Mouse (Mus musculus): ENCODE results near the gene Nlrp6. TPM values are rescaled to one million over a fixed set of nuclear protein-coding genes. Genes with fewer than 3 reads are reported as not detected.

Gene Nlrp6
- polyA plus RNA-seq, 1 experiment from 2014 or later: 18.8 TPM

DNA sequence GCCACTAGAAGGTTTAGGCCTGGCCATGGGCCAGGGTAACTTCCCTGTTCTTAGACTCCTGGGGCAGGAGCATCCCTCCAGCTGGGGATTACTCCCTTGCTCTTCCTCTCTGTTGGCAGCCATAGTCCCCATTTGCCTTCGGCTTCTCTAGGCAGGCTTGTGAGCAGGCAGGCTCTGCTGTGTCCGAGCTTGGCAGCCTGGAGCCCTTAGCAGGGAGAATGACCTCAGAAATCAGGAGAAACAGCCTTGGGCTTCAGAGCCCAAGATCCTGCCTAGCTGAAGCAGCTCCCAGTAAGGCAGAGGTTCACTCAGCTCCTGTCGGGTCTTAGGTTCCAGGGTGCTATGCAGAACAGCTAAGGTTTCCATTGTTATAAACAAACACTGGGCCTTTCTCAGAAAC, 21.6 kb upstream of the Nlrp6 start:
- TF ChIP-seq CTCF (IDR thresholded peaks at IDR 0.05; ENCODE audit: low read depth): no peak
- no peak for TF ChIP-seq EP300 (IDR thresholded peaks at IDR 0.05; ENCODE audit: low read depth)
- no peak overlapping the region for H3K27ac ChIP-seq (ENCODE audit: low read depth)
- no peaks in the 10 kb centered on the region for H3K9me3 ChIP-seq (ENCODE audit: low read length)
- no peak overlapping the region for H3K4me2 ChIP-seq (ENCODE audit: low read depth, low read length)
- H3K4me1 ChIP-seq (ENCODE audit: insufficient read depth): no peaks in the 10 kb centered on the region
- ATAC-seq (no peak), DNase-seq (no peak)
- H3K4me3 ChIP-seq (ENCODE audit: low read depth, low read length): no peak overlapping the region
- no peak overlapping the region for H3K9ac ChIP-seq (replicated peaks)
- 78% methylated on average over 3 of the region's 3 CpGs for WGBS (ENCODE audit: insufficient replicate concordance)
- H3K27me3 ChIP-seq (ENCODE audit: insufficient read depth, low read length): no peaks in the 10 kb centered on the region
- H3K36me3 ChIP-seq (replicated peaks; ENCODE audit: insufficient read depth, low read length): peaks cover 34% of the 10 kb centered on the region

DNA sequence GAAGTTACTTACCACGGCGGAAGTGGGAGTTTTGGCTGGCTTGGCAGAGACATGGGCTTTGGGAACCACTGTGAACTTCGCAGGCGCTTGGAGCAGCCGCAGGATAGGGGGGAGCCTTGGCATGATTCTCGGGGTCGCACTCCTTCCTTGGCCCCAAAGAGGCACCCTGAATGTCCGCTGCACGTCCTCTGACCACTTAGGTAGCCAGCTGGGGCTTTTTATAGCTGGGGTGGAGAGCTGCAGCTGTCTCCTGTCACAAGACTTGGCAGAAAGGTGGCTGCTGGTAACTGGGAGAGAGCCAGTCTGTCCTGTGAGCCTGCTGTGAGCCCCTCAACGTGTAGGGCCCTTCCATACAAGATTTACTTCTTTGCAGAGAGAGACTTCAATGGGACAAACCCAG, 20.5 kb upstream of the Nlrp6 start, which contains the start of gene Cox8b:
TSS of gene Cox8b (minus strand) at position 227 of the 400 bp plus-strand sequence.
- Histone ChIP-seq H3K27ac (ENCODE audit: low read depth) (no peak within 1 kb of the TSS), H3K4me2 (ENCODE audit: low read depth, low read length) (no peak within 1 kb of the TSS), H3K4me1 (ENCODE audit: insufficient read depth) (no peaks in the 10 kb centered on the region), H3K9me3 (ENCODE audit: low read length) (no peaks in the 10 kb centered on the region), H3K4me3 (ENCODE audit: low read depth, low read length) (no peak within 1 kb of the TSS), H3K27me3 (ENCODE audit: insufficient read depth, low read length) (no peaks in the 10 kb centered on the region), H3K36me3 (replicated peaks; ENCODE audit: insufficient read depth, low read length) (peaks cover 24% of the 10 kb centered on the region), H3K9ac (replicated peaks) (no peak within 1 kb of the TSS)
- DNase-seq (no peak), ATAC-seq (no peak)
- 80% methylated on average over 10 of the region's 10 CpGs for WGBS (ENCODE audit: insufficient replicate concordance)
- no peak for TF ChIP-seq EP300 (IDR thresholded peaks at IDR 0.05; ENCODE audit: low read depth)
- no peak for TF ChIP-seq CTCF (IDR thresholded peaks at IDR 0.05; ENCODE audit: low read depth)

DNA sequence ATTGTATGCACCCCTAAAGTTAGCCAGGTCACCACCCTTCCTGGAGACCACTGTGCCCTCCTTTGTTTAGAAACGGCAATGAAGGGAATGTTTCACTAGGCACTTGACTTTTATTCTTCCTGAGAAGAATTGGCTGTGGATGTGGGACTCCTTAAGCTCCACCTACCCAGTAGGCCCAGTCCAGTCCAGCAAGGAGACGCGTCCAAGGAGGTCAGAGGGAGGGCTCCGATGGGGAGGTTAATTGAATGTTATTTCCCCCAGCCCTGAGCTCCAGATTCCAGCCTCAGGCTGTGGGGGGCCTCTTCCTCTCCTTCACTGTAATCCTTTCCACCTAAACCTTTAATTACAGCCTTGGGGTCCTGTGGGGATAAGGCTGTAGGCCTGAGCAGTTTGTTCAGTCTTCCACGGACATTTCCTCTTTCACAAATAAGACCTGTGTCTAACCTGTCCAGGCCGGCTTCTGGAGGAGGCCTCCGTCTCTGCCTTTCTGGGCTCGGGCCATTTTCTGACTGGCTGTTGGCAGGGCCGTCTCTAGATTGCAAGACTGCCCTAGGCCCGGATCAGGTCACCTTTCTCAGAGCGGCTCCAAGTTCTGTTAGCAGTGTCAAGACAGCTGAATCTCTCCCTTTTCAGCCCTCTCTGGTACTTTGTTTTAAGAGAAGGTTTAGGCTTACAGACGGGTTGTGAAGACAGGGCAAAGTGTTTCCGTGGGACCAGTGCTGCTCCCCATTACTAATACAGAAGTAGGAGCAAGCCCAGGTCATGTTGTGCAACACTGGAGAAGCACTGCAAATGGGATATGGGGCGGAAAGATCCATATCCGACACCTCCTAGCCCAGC, 18.4 kb upstream of the Nlrp6 start:
- 75% methylated on average over 15 of the region's 15 CpGs for WGBS (ENCODE audit: insufficient replicate concordance)
- H3K4me3 ChIP-seq (ENCODE audit: low read depth, low read length): no peak overlapping the region
- H3K9me3 ChIP-seq (ENCODE audit: low read length): no peaks in the 10 kb centered on the region
- DNase-seq: no peak
- TF ChIP-seq EP300 (IDR thresholded peaks at IDR 0.05; ENCODE audit: low read depth) (no peak), CTCF (IDR thresholded peaks at IDR 0.05; ENCODE audit: low read depth) (no peak)
- no peaks in the 10 kb centered on the region for H3K27me3 ChIP-seq (ENCODE audit: insufficient read depth, low read length)
- H3K4me1 ChIP-seq (ENCODE audit: insufficient read depth): no peaks in the 10 kb centered on the region
- no peak overlapping the region for H3K4me2 ChIP-seq (ENCODE audit: low read depth, low read length)
- peaks cover 17% of the 10 kb centered on the region for H3K36me3 ChIP-seq (replicated peaks; ENCODE audit: insufficient read depth, low read length)
- no peak for ATAC-seq
- H3K9ac ChIP-seq (replicated peaks): no peak overlapping the region
- no peak overlapping the region for H3K27ac ChIP-seq (ENCODE audit: low read depth)

- peak; percentile 87 for DNase-seq
- WGBS (ENCODE audit: insufficient replicate concordance): 20% methylated on average over 13 of the region's 13 CpGs
- peak overlapping the region; percentile 52; the same call in 1 of the 2 replicates for H3K27ac ChIP-seq (ENCODE audit: low read depth)
- H3K4me1 ChIP-seq (ENCODE audit: insufficient read depth): no peaks in the 10 kb centered on the region; the same call in 1 of the 2 replicates
- ATAC-seq: peak; percentile 43
- TF ChIP-seq EP300 (IDR thresholded peaks at IDR 0.05; ENCODE audit: low read depth) (no peak), CTCF (IDR thresholded peaks at IDR 0.05; ENCODE audit: low read depth) (peak; percentile 96)
- no peak overlapping the region; the same call in 1 of the 2 replicates for H3K9ac ChIP-seq (replicated peaks)
- H3K9me3 ChIP-seq (ENCODE audit: low read length): no peaks in the 10 kb centered on the region
- H3K36me3 ChIP-seq (replicated peaks; ENCODE audit: insufficient read depth, low read length): peaks cover 7% of the 10 kb centered on the region; the same call in 1 of the 2 replicates
- H3K27me3 ChIP-seq (ENCODE audit: insufficient read depth, low read length): no peaks in the 10 kb centered on the region
- H3K4me2 ChIP-seq (ENCODE audit: low read depth, low read length): no peak overlapping the region
- H3K4me3 ChIP-seq (ENCODE audit: low read depth, low read length): no peak overlapping the region
Measured at GRCm38 (mm10) chr7:140903212-140903611, 17.5 kb upstream of the Nlrp6 start.

- no peaks in the 10 kb centered on the region for H3K27me3 ChIP-seq (ENCODE audit: insufficient read depth, low read length)
- H3K4me2 ChIP-seq (ENCODE audit: low read depth, low read length): peak overlapping the region; percentile 64
- H3K4me1 ChIP-seq (ENCODE audit: insufficient read depth): no peaks in the 10 kb centered on the region; the same call in 1 of the 2 replicates
- ATAC-seq (peak; percentile 67), DNase-seq (no peak)
- peak overlapping the region; percentile 61; the same call in 1 of the 2 replicates for H3K9ac ChIP-seq (replicated peaks)
- 42% methylated on average over 2 of the region's 2 CpGs for WGBS (ENCODE audit: insufficient replicate concordance)
- H3K36me3 ChIP-seq (replicated peaks; ENCODE audit: insufficient read depth, low read length): no peaks in the 10 kb centered on the region
- H3K4me3 ChIP-seq (ENCODE audit: low read depth, low read length): peak overlapping the region; percentile 45
- peak overlapping the region; percentile 86 for H3K27ac ChIP-seq (ENCODE audit: low read depth)
- no peaks in the 10 kb centered on the region for H3K9me3 ChIP-seq (ENCODE audit: low read length)
- no peak for TF ChIP-seq CTCF (IDR thresholded peaks at IDR 0.05; ENCODE audit: low read depth)
- no peak for TF ChIP-seq EP300 (IDR thresholded peaks at IDR 0.05; ENCODE audit: low read depth)
Measured at GRCm38 (mm10) chr7:140905642-140906081, 15.0 kb upstream of the Nlrp6 start.

- H3K9me3 ChIP-seq (ENCODE audit: low read length): no peaks in the 10 kb centered on the region
- H3K27me3 ChIP-seq (ENCODE audit: insufficient read depth, low read length): no peaks in the 10 kb centered on the region
- peak overlapping the region; percentile 45 for H3K4me3 ChIP-seq (ENCODE audit: low read depth, low read length)
- no peak for DNase-seq
- TF ChIP-seq EP300 (IDR thresholded peaks at IDR 0.05; ENCODE audit: low read depth): no peak
- no peak for TF ChIP-seq CTCF (IDR thresholded peaks at IDR 0.05; ENCODE audit: low read depth)
- no peak for ATAC-seq
- H3K27ac ChIP-seq (ENCODE audit: low read depth): peak overlapping the region; percentile 86
- no peaks in the 10 kb centered on the region for H3K36me3 ChIP-seq (replicated peaks; ENCODE audit: insufficient read depth, low read length)
- H3K4me2 ChIP-seq (ENCODE audit: low read depth, low read length): peak overlapping the region; percentile 64
- peak overlapping the region; percentile 61 for H3K9ac ChIP-seq (replicated peaks)
- H3K4me1 ChIP-seq (ENCODE audit: insufficient read depth): no peaks in the 10 kb centered on the region; the same call in none of the 2 replicates
- WGBS (ENCODE audit: insufficient replicate concordance): 71% methylated on average over 13 of the region's 13 CpGs
Measured at GRCm38 (mm10) chr7:140907131-140907530, 13.6 kb upstream of the Nlrp6 start.
